Comparison of ENCODE assay signal across 35 mouse cellular contexts in genomic region chr3:128720276-128720675, GRCm38 (mm10).
DNase-seq lines count a peak whose midpoint lies in the region; ATAC-seq lines count a peak whose summit lies in the region.
"Had no signal": no experiment of that assay in that cellular context is flagged by ENCODE, and none has a peak within 500 bp of the region (broad histone marks: within the 10 kb centered on the region; RNA-seq: fewer than 3 reads in every experiment).

No protein-coding gene starts in this region.

- DNase-seq in forebrain, embryonic 14.5 days (ENCODE audit: low spot score): peak; percentile 23
- peak; percentile 17 for DNase-seq in midbrain, embryonic 14.5 days
- DNase-seq in embryonic facial prominence, embryonic 10.5 days (ENCODE audit: low spot score): peak; percentile 25
- no peak for DNase-seq in heart, postnatal 14 days
- no peak for DNase-seq in adrenal gland, postnatal 25 days
- DNase-seq: adrenal gland, adult 2 months; cerebellum, adult 8-10 months; cerebellum, postnatal 25 days; gastrocnemius, adult 2 months; heart, adult 2 months; heart, postnatal 10 days; kidney, adult 11 months; kidney, postnatal 14 days; layer of hippocampus, adult 9-11 months; liver; lung, adult 2 months; lung, postnatal 10 days; right cerebral cortex, postnatal 14 days; thymus, adult 18-20 months; thymus, postnatal 25 days had no signal

- H3K27ac ChIP-seq in forebrain, embryonic 14.5 days (ENCODE audit: low read depth, low read length): no peak overlapping the region
- H3K27ac ChIP-seq in forebrain, embryonic 12.5 days: no peak overlapping the region
- H3K27ac ChIP-seq in midbrain, embryonic 14.5 days (replicated peaks; ENCODE audit: low read depth, low read length): no peak overlapping the region
- no peak overlapping the region for H3K27ac ChIP-seq in midbrain, embryonic 16.5 days (ENCODE audit: low read length)
- H3K27ac ChIP-seq in embryonic facial prominence, embryonic 10.5 days (replicated peaks): no peak overlapping the region
- H3K27ac ChIP-seq in heart, embryonic 11.5 days (ENCODE audit: low read depth, low read length): no peak overlapping the region
- H3K27ac ChIP-seq: embryonic facial prominence, embryonic 12.5 days; gastrocnemius, adult 2 months; heart, adult 2 months; heart, embryonic 13.5 days; hindbrain, embryonic 14.5 days; liver, embryonic 14.5 days; midbrain, embryonic 15.5 days; neural tube, embryonic 13.5 days; stomach, embryonic 15.5 days had no signal

- H3K36me3 ChIP-seq in forebrain, embryonic 14.5 days (ENCODE audit: control insufficient read depth, insufficient read depth, low read length): no peaks in the 10 kb centered on the region
- no peaks in the 10 kb centered on the region for H3K36me3 ChIP-seq in forebrain, embryonic 12.5 days (replicated peaks)
- no peaks in the 10 kb centered on the region for H3K36me3 ChIP-seq in midbrain, embryonic 14.5 days (ENCODE audit: control insufficient read depth, insufficient read depth, low read length)
- H3K36me3 ChIP-seq in midbrain, embryonic 16.5 days (ENCODE audit: control insufficient read depth, insufficient read depth, low read length): no peaks in the 10 kb centered on the region
- H3K36me3 ChIP-seq in embryonic facial prominence, embryonic 10.5 days (replicated peaks): no peaks in the 10 kb centered on the region
- no peaks in the 10 kb centered on the region for H3K36me3 ChIP-seq in heart, embryonic 11.5 days (ENCODE audit: control insufficient read depth, insufficient read depth, low read length)
- H3K36me3 ChIP-seq: embryonic facial prominence, embryonic 12.5 days; heart, embryonic 13.5 days; midbrain, embryonic 15.5 days; neural tube, embryonic 13.5 days; stomach, embryonic 15.5 days had no signal

- no peak overlapping the region for H3K4me3 ChIP-seq in forebrain, embryonic 14.5 days (ENCODE audit: low read depth, low read length)
- no peak overlapping the region for H3K4me3 ChIP-seq in forebrain, embryonic 12.5 days (replicated peaks)
- no peak overlapping the region for H3K4me3 ChIP-seq in midbrain, embryonic 14.5 days (replicated peaks; ENCODE audit: low read depth, low read length)
- H3K4me3 ChIP-seq in midbrain, embryonic 16.5 days (ENCODE audit: low read depth, low read length): no peak overlapping the region
- H3K4me3 ChIP-seq in embryonic facial prominence, embryonic 10.5 days: no peak overlapping the region
- H3K4me3 ChIP-seq in heart, embryonic 11.5 days (ENCODE audit: low read depth, low read length): no peak overlapping the region
- H3K4me3 ChIP-seq: embryonic facial prominence, embryonic 12.5 days; gastrocnemius, adult 2 months; heart, adult 2 months; heart, embryonic 13.5 days; midbrain, embryonic 15.5 days; myocyte; neural tube, embryonic 13.5 days; stomach, embryonic 15.5 days had no signal

- H3K4me2 ChIP-seq in forebrain, embryonic 14.5 days (ENCODE audit: low read length): no peak overlapping the region
- no peak overlapping the region for H3K4me2 ChIP-seq in forebrain, embryonic 12.5 days
- no peak overlapping the region for H3K4me2 ChIP-seq in midbrain, embryonic 14.5 days (ENCODE audit: low read length)
- H3K4me2 ChIP-seq in midbrain, embryonic 16.5 days (ENCODE audit: low read length): no peak overlapping the region
- no peak overlapping the region for H3K4me2 ChIP-seq in heart, embryonic 11.5 days
- H3K4me2 ChIP-seq: embryonic facial prominence, embryonic 12.5 days; heart, embryonic 13.5 days; hindbrain, embryonic 14.5 days; midbrain, embryonic 15.5 days; neural tube, embryonic 13.5 days; stomach, embryonic 15.5 days had no signal

- intact Hi-C loops in heart, postnatal 14 days (cut with DNase I): no loop called here

- H3K9ac ChIP-seq in forebrain, embryonic 14.5 days (ENCODE audit: low read length): no peak overlapping the region
- no peak overlapping the region for H3K9ac ChIP-seq in forebrain, embryonic 12.5 days
- no peak overlapping the region for H3K9ac ChIP-seq in midbrain, embryonic 14.5 days (replicated peaks; ENCODE audit: low read length)
- no peak overlapping the region for H3K9ac ChIP-seq in midbrain, embryonic 16.5 days (ENCODE audit: low read depth, low read length)
- no peak overlapping the region for H3K9ac ChIP-seq in heart, embryonic 11.5 days (ENCODE audit: low read depth, low read length)
- H3K9ac ChIP-seq: embryonic facial prominence, embryonic 12.5 days; heart, embryonic 13.5 days; hindbrain, embryonic 14.5 days; liver, embryonic 14.5 days; midbrain, embryonic 15.5 days; neural tube, embryonic 13.5 days; stomach, embryonic 15.5 days had no signal

- no peaks in the 10 kb centered on the region for H3K9me3 ChIP-seq in forebrain, embryonic 14.5 days (replicated peaks; ENCODE audit: control insufficient read depth, low read length)
- no peaks in the 10 kb centered on the region for H3K9me3 ChIP-seq in forebrain, embryonic 12.5 days
- H3K9me3 ChIP-seq in midbrain, embryonic 14.5 days (ENCODE audit: control insufficient read depth, low read length): no peaks in the 10 kb centered on the region
- no peaks in the 10 kb centered on the region for H3K9me3 ChIP-seq in midbrain, embryonic 16.5 days (replicated peaks; ENCODE audit: control insufficient read depth, low read length, poor library complexity, severe bottlenecking)
- no peaks in the 10 kb centered on the region for H3K9me3 ChIP-seq in embryonic facial prominence, embryonic 10.5 days
- H3K9me3 ChIP-seq in heart, embryonic 11.5 days (replicated peaks; ENCODE audit: control insufficient read depth, low read length): no peaks in the 10 kb centered on the region
- H3K9me3 ChIP-seq: embryonic facial prominence, embryonic 12.5 days; heart, embryonic 13.5 days; midbrain, embryonic 15.5 days; neural tube, embryonic 13.5 days; stomach, embryonic 15.5 days had no signal

- H3K27me3 ChIP-seq in forebrain, embryonic 14.5 days (replicated peaks; ENCODE audit: control insufficient read depth, insufficient read depth, low read length): no peaks in the 10 kb centered on the region
- no peaks in the 10 kb centered on the region for H3K27me3 ChIP-seq in forebrain, embryonic 12.5 days
- no peaks in the 10 kb centered on the region for H3K27me3 ChIP-seq in midbrain, embryonic 14.5 days (ENCODE audit: control insufficient read depth, insufficient read depth, low read length)
- no peaks in the 10 kb centered on the region; the same call in 1 of the 2 replicates for H3K27me3 ChIP-seq in midbrain, embryonic 16.5 days (ENCODE audit: control insufficient read depth, insufficient read depth, low read depth, low read length)
- H3K27me3 ChIP-seq in embryonic facial prominence, embryonic 10.5 days (replicated peaks; ENCODE audit: low read depth, poor library complexity, severe bottlenecking): no peaks in the 10 kb centered on the region
- H3K27me3 ChIP-seq in heart, embryonic 11.5 days (ENCODE audit: control insufficient read depth, insufficient read depth, low read length): no peaks in the 10 kb centered on the region
- H3K27me3 ChIP-seq: CH12.LX; embryonic facial prominence, embryonic 12.5 days; heart, embryonic 13.5 days; midbrain, embryonic 15.5 days; neural tube, embryonic 13.5 days; stomach, embryonic 15.5 days had no signal

- H3K4me1 ChIP-seq in forebrain, embryonic 14.5 days (ENCODE audit: control insufficient read depth, insufficient read depth, low read length): no peaks in the 10 kb centered on the region
- no peaks in the 10 kb centered on the region; the same call in 1 of the 2 replicates for H3K4me1 ChIP-seq in forebrain, embryonic 12.5 days
- no peaks in the 10 kb centered on the region for H3K4me1 ChIP-seq in midbrain, embryonic 14.5 days (ENCODE audit: control insufficient read depth, insufficient read depth, low read length)
- no peaks in the 10 kb centered on the region for H3K4me1 ChIP-seq in midbrain, embryonic 16.5 days (ENCODE audit: control insufficient read depth, insufficient read depth, low read length)
- peaks cover 10% of the 10 kb centered on the region; the same call in 1 of the 2 replicates for H3K4me1 ChIP-seq in embryonic facial prominence, embryonic 10.5 days
- no peaks in the 10 kb centered on the region for H3K4me1 ChIP-seq in heart, embryonic 11.5 days (ENCODE audit: control insufficient read depth, insufficient read depth, low read length)
- H3K4me1 ChIP-seq: embryonic facial prominence, embryonic 12.5 days; heart, embryonic 13.5 days; neural tube, embryonic 13.5 days; stomach, embryonic 15.5 days had no signal

- WGBS in forebrain, embryonic 14.5 days: 24% methylated on average over 5 of the region's 5 CpGs
- 14% methylated on average over 5 of the region's 5 CpGs for WGBS in forebrain, embryonic 12.5 days
- WGBS in midbrain, embryonic 14.5 days: 12% methylated on average over 5 of the region's 5 CpGs
- 16% methylated on average over 5 of the region's 5 CpGs for WGBS in midbrain, embryonic 16.5 days
- 19% methylated on average over 5 of the region's 5 CpGs for whole genome bisulfite sequencing in embryonic facial prominence, embryonic 10.5 days
- 49% methylated on average over 5 of the region's 5 CpGs for WGBS in heart, embryonic 11.5 days (ENCODE audit: insufficient replicate concordance)

- no peak for ATAC-seq in forebrain, embryonic 14.5 days
- no peak for ATAC-seq in forebrain, embryonic 12.5 days (ENCODE audit: low FRiP score)
- no peak for ATAC-seq in midbrain, embryonic 14.5 days (ENCODE audit: low FRiP score, low TSS enrichment)
- no peak for ATAC-seq in midbrain, embryonic 16.5 days
- ATAC-seq in heart, embryonic 11.5 days (replicated peaks; ENCODE audit: insufficient number of reproducible peaks, low FRiP score, low TSS enrichment): no peak
- ATAC-seq: activated CD4-positive, CD25-positive, alpha-beta regulatory T cell, adult 4 months; forebrain, embryonic 16.5 days; inflammation-experienced regulatory T-cells, adult 6 months; midbrain, embryonic 15.5 days had no signal

Comparison
In these comparisons a context has a peak if more than half of its experiments do, and no peak if none do; other contexts are left out.
1. DNase-seq: peak in forebrain, embryonic 14.5 days (single experiment), midbrain, embryonic 14.5 days (single experiment) and embryonic facial prominence, embryonic 10.5 days (single experiment); none in heart, postnatal 14 days (0 of 2) and adrenal gland, postnatal 25 days (single experiment).